Mouse (Mus musculus): ENCODE data around the gene Svip.

Svip gene

GRCm38 (mm10) chr7:51973091-51973490, 32.7 kb downstream of the Svip start:
- no peak for TF ChIP-seq GATA4 (IDR thresholded peaks at IDR 0.05; ENCODE audit: insufficient replicate concordance, low read length)

GRCm38 (mm10) chr7:51972252-51972855, 33.5 kb downstream of the Svip start:
- no peak for TF ChIP-seq GATA4 (IDR thresholded peaks at IDR 0.05; ENCODE audit: insufficient replicate concordance, low read length)

- no peak for TF ChIP-seq GATA4 (IDR thresholded peaks at IDR 0.05; ENCODE audit: insufficient replicate concordance, low read length)
Measured at GRCm38 (mm10) chr7:51969379-51969778, 36.4 kb downstream of the Svip start.

GRCm38 (mm10) chr7:51967581-51967980, 38.2 kb downstream of the Svip start:
- TF ChIP-seq GATA4 (IDR thresholded peaks at IDR 0.05; ENCODE audit: insufficient replicate concordance, low read length), result no peak

- no peak for TF ChIP-seq GATA4 (IDR thresholded peaks at IDR 0.05; ENCODE audit: insufficient replicate concordance, low read length)
Measured at GRCm38 (mm10) chr7:51964681-51965080, 41.1 kb downstream of the Svip start.

- no peak for TF ChIP-seq GATA4 (IDR thresholded peaks at IDR 0.05; ENCODE audit: insufficient replicate concordance, low read length)
Measured at GRCm38 (mm10) chr7:51962219-51962952, 43.4 kb downstream of the Svip start.

- TF ChIP-seq GATA4 (IDR thresholded peaks at IDR 0.05; ENCODE audit: insufficient replicate concordance, low read length), result no peak
Measured at GRCm38 (mm10) chr7:51960698-51961374, 45.0 kb downstream of the Svip start.

GRCm38 (mm10) chr7:51957766-51958165, 48.1 kb downstream of the Svip start:
- no peak for TF ChIP-seq GATA4 (IDR thresholded peaks at IDR 0.05; ENCODE audit: insufficient replicate concordance, low read length)

- TF ChIP-seq GATA4 (IDR thresholded peaks at IDR 0.05; ENCODE audit: insufficient replicate concordance, low read length), result no peak
Measured at GRCm38 (mm10) chr7:51955424-51956041, 50.3 kb downstream of the Svip start.
